Mouse (Mus musculus): ENCODE measurements at regions not wholly inside any gene's neighbourhood (a gene's known extent, or its start where the extent isn't known, plus 50 kb on each side); places are given as distances from the start of the nearest gene placed in this dataset.

DNA sequence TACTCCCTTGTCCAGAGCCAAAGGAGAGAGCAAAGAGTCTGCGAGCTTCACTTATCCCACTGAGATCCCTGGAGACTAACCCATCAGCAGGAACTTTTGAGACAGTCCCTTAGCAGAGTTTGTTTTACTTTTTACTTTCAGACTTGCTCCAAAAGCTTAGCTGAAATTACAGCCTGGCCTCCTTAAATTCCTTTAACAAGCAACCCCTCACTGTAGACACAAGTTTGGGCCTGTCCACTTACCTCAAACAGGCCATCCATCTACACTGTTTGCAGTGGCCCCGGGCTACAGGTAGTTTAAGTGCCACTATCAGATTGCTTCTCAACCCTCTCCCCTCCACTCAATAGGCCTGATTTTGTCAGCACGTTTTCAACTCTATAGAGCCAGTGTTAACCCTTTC, 291.5 kb upstream of the Tnp1 start:
- Histone ChIP-seq H3K4me1 (replicated peaks; ENCODE audit: control insufficient read depth, insufficient read depth, low read length) (no peaks in the 10 kb centered on the region; the same call in 1 of the 2 replicates), H3K27ac (ENCODE audit: low read depth, low read length) (no peak overlapping the region), H3K27me3 (ENCODE audit: control insufficient read depth, insufficient read depth, low read length) (no peaks in the 10 kb centered on the region), H3K4me2 (ENCODE audit: low read depth, low read length, severe bottlenecking) (no peak overlapping the region), H3K4me3 (ENCODE audit: low read depth, low read length) (no peak overlapping the region), H3K36me3 (ENCODE audit: control insufficient read depth, insufficient read depth, low read length) (no peaks in the 10 kb centered on the region), H3K9me3 (ENCODE audit: control insufficient read depth, low read length) (no peaks in the 10 kb centered on the region), H3K9ac (ENCODE audit: low read length) (no peak overlapping the region)
- WGBS, result 33% methylated on average over 3 of the region's 3 CpGs
- no peak for ATAC-seq (replicated peaks; ENCODE audit: low FRiP score)
- DNase-seq (ENCODE audit: low spot score), result no peak

DNA sequence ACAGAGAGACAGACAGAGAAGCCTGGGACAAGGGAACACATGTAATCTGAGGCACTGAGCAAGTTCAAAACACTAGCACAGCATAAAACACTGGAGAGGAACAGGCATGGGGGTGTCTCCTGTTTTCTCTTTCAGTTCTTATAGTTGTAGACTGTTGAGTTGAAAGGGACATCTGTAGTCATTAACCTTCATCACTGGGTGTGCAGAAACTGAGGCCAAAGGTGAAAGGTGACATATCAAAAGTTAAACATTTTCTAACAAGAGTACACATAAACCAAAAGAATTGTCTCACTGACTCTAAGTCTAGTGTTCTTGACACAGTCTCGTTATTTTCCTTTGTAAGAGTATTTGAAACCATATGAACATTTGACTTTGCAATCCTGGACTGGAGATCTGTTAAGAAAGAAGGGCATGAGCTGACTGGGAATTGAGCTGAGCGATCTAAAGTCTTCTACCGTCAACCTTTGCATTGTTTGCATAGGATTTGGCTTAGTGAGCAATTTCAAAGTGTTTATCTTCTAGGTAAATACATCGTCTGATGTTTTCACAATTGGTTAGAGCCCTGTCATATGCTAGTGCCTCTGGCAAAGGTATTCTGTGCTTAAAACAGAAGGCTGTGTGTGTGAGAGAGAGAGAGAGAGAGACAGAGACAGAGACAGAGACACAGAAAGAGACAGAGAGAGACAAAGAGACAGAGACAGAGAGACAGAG, 284.4 kb upstream of the Tnp1 start:
- Histone ChIP-seq H3K4me3 (ENCODE audit: low read depth, low read length) (no peak overlapping the region), H3K9me3 (ENCODE audit: control insufficient read depth, low read length) (no peaks in the 10 kb centered on the region), H3K4me1 (replicated peaks; ENCODE audit: control insufficient read depth, insufficient read depth, low read length) (no peaks in the 10 kb centered on the region), H3K9ac (ENCODE audit: low read length) (no peak overlapping the region), H3K27me3 (ENCODE audit: control insufficient read depth, insufficient read depth, low read length) (no peaks in the 10 kb centered on the region), H3K36me3 (ENCODE audit: control insufficient read depth, insufficient read depth, low read length) (no peaks in the 10 kb centered on the region), H3K4me2 (ENCODE audit: low read depth, low read length, severe bottlenecking) (no peak overlapping the region), H3K27ac (ENCODE audit: low read depth, low read length) (no peak overlapping the region)
- ATAC-seq (replicated peaks; ENCODE audit: low FRiP score), result no peak
- DNase-seq (ENCODE audit: low spot score), result no peak
- 73% methylated on average over 4 of the region's 4 CpGs for WGBS

DNA sequence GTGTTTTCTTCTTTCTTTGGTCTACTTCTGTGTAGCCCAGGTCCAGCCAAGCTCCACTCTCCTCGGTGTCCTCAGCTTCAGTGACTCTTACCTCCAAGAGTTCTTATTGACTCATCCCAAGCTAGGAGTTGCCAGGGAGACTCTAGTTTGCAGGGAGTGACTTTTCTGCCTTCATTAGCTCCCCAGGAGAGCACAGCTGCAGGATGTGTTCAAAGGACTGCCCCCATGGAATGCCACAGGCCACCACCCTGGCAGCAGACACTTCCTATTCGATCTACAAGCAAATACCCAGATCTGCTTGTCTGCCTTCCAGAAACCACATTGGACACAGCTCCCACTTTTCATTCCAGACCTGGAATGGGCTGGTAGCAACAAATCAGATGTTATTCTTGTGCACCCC, 269.6 kb upstream of the Tnp1 start:
- DNase-seq (ENCODE audit: low spot score) (no peak), ATAC-seq (replicated peaks; ENCODE audit: low FRiP score) (no peak)
- no peak overlapping the region for H3K9ac ChIP-seq (ENCODE audit: low read length)
- no peaks in the 10 kb centered on the region for H3K27me3 ChIP-seq (ENCODE audit: control insufficient read depth, insufficient read depth, low read length)
- H3K4me3 ChIP-seq (ENCODE audit: low read depth, low read length), result no peak overlapping the region
- 94% methylated on average over 2 of the region's 2 CpGs for WGBS
- no peaks in the 10 kb centered on the region for H3K4me1 ChIP-seq (replicated peaks; ENCODE audit: control insufficient read depth, insufficient read depth, low read length)
- no peaks in the 10 kb centered on the region for H3K36me3 ChIP-seq (ENCODE audit: control insufficient read depth, insufficient read depth, low read length)
- no peak overlapping the region for H3K4me2 ChIP-seq (ENCODE audit: low read depth, low read length, severe bottlenecking)
- no peak overlapping the region for H3K27ac ChIP-seq (ENCODE audit: low read depth, low read length)
- no peaks in the 10 kb centered on the region for H3K9me3 ChIP-seq (ENCODE audit: control insufficient read depth, low read length)

DNA sequence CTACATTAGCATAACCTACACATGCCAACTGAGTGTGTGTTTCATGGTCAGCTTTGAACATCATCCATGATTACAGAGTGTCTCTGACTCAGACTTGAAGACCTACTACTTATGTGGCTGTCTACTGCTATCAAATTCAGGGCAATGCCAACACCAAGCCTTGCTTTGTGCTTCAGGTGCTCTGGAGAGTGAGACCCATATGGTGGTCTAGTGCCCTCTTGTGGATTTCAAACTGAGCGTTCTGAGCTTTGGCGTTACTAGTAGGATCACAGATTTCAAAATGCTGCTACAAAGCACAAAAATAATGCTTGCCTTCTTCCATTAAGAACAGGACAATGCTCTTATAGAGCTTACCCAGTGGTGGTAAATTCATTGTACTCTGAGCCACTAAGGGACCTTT, 258.8 kb upstream of the Tnp1 start:
- no peaks in the 10 kb centered on the region for H3K27me3 ChIP-seq (ENCODE audit: control insufficient read depth, insufficient read depth, low read length)
- H3K36me3 ChIP-seq (ENCODE audit: control insufficient read depth, insufficient read depth, low read length), result no peaks in the 10 kb centered on the region
- ATAC-seq (replicated peaks; ENCODE audit: low FRiP score) (no peak), DNase-seq (ENCODE audit: low spot score) (no peak)
- no peak overlapping the region for H3K4me3 ChIP-seq (ENCODE audit: low read depth, low read length)
- H3K4me2 ChIP-seq (ENCODE audit: low read depth, low read length, severe bottlenecking), result no peak overlapping the region
- 31% methylated on average over 2 of the region's 2 CpGs for WGBS
- no peaks in the 10 kb centered on the region for H3K9me3 ChIP-seq (ENCODE audit: control insufficient read depth, low read length)
- peaks cover 5% of the 10 kb centered on the region; the same call in 1 of the 2 replicates for H3K4me1 ChIP-seq (replicated peaks; ENCODE audit: control insufficient read depth, insufficient read depth, low read length)
- H3K27ac ChIP-seq (ENCODE audit: low read depth, low read length), result no peak overlapping the region
- H3K9ac ChIP-seq (ENCODE audit: low read length), result no peak overlapping the region

DNA sequence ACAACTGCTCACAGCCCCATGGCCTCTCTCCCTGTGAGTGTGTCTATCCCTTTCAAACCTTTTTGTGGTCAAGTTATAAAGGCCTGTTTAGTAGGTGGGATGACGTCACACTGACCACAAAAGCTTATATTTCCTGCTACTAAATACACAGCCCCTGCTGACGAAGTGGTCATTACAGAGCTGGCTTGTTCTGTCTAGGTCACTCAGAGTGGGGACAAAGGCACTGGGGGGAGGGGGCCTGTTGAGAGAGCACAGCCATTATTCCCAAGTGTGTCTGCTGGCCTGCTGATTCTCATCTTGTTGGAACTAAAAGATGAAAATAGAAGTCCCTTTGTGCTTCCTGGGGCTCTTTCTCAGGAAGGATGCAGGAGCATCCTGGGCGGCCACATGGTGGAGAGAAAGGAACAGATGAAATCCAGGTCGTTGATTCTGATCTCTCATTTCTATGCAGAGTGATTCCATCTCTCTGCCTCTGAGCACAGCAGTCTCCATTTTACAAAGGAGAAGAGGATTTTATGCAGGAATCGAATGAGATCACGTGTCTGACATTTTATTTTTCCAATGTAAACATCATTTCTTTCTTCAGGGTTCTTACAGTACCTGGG, 255.2 kb upstream of the Tnp1 start:
- H3K27me3 ChIP-seq (ENCODE audit: control insufficient read depth, insufficient read depth, low read length), result no peaks in the 10 kb centered on the region
- WGBS, result 29% methylated on average over 6 of the region's 6 CpGs
- DNase-seq (ENCODE audit: low spot score), result peak; percentile 65
- no peaks in the 10 kb centered on the region for H3K36me3 ChIP-seq (ENCODE audit: control insufficient read depth, insufficient read depth, low read length)
- H3K4me3 ChIP-seq (ENCODE audit: low read depth, low read length), result no peak overlapping the region
- peak; percentile 91 for ATAC-seq (replicated peaks; ENCODE audit: low FRiP score)
- H3K27ac ChIP-seq (ENCODE audit: low read depth, low read length), result peak overlapping the region; percentile 67
- no peaks in the 10 kb centered on the region for H3K9me3 ChIP-seq (ENCODE audit: control insufficient read depth, low read length)
- no peak overlapping the region for H3K9ac ChIP-seq (ENCODE audit: low read length)
- H3K4me2 ChIP-seq (ENCODE audit: low read depth, low read length, severe bottlenecking), result no peak overlapping the region
- peaks cover 5% of the 10 kb centered on the region; the same call in 1 of the 2 replicates for H3K4me1 ChIP-seq (replicated peaks; ENCODE audit: control insufficient read depth, insufficient read depth, low read length)

DNA sequence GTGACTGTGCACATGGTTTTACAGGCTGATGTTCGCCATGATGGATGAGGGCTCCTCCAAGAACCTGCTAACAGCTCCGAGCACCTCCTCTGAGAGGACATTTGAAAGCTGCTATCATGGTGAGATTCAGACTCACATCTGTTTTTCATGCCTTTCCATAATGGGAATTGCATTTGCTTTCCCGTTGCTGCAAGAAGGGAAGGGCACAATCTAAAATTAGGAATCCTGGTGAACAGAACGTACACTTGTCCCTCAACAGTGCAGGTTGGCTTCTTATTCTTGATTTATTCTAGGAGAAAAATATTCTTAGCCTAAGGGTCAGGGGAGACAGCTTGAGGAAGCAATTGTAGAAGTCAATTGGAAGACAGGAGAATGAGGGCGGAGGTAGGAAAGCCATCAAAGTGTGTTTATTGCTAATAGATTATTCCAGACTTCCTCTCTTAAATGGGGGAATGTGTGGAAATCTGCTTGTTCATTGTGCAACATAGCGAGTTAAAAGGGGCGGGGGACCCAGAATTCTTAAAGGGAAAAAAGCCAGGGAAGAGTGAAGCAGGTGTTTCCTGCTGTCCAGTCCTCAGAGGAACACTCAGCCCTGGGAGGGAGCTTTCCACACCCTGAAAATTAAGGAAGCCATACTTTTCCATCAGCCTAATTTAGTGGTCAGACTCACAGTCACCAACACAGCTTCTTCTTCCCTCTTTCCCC, 253.5 kb upstream of the Tnp1 start:
- H3K27me3 ChIP-seq (ENCODE audit: control insufficient read depth, insufficient read depth, low read length), result no peaks in the 10 kb centered on the region
- H3K4me1 ChIP-seq (replicated peaks; ENCODE audit: control insufficient read depth, insufficient read depth, low read length), result peaks cover 5% of the 10 kb centered on the region; the same call in 1 of the 2 replicates
- H3K36me3 ChIP-seq (ENCODE audit: control insufficient read depth, insufficient read depth, low read length), result no peaks in the 10 kb centered on the region
- no peaks in the 10 kb centered on the region for H3K9me3 ChIP-seq (ENCODE audit: control insufficient read depth, low read length)
- 91% methylated on average over 7 of the region's 7 CpGs for WGBS
- ATAC-seq (replicated peaks; ENCODE audit: low FRiP score) (no peak), DNase-seq (ENCODE audit: low spot score) (no peak)
- no peak overlapping the region for H3K9ac ChIP-seq (ENCODE audit: low read length)
- no peak overlapping the region for H3K4me3 ChIP-seq (ENCODE audit: low read depth, low read length)
- no peak overlapping the region for H3K27ac ChIP-seq (ENCODE audit: low read depth, low read length)
- H3K4me2 ChIP-seq (ENCODE audit: low read depth, low read length, severe bottlenecking), result no peak overlapping the region

DNA sequence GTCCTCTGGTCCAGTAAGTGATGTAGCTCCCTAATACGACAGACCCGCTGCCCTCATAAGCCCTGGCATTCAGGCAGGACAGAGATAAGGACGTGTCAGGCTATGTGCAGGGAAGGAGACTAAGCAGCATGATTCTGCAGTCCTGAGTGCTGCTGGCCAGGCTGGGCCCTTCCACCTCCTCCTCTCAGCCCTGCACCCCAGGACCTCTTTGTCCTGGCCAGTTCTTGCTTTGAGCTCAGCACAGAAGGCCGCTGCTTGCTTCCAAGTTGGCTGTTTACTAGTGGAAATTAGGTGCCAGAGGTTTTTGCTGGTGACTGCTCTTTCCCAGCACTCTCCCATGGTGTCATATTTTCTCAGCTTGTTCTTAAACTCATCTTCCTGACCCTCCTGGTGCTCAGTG, 249.3 kb upstream of the Tnp1 start:
- Histone ChIP-seq H3K27ac (ENCODE audit: low read depth, low read length) (no peak overlapping the region), H3K4me1 (replicated peaks; ENCODE audit: control insufficient read depth, insufficient read depth, low read length) (no peaks in the 10 kb centered on the region)
- no peak for DNase-seq (ENCODE audit: low spot score)

DNA sequence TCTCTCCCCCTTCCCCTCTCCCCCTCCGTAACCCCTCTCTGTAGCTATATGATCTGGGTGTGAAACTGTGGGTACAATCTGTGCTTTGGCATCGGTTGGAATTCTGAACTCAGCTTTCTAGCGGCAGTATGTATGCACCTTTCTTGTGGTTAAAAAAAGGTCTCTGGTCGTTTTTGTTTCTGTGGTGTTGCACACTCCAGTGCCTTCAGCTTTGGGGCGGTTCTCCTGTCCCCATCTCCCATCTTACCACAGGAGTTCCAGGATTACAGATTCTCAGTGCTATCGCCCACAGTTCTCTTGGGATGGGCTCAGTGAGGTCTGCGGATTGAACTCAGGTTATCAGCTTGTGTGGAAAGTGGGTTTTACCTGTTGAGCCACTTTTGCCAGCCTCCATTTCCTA, 248.5 kb upstream of the Tnp1 start:
- Histone ChIP-seq H3K27ac (ENCODE audit: low read depth, low read length) (no peak overlapping the region), H3K4me3 (ENCODE audit: low read depth, low read length) (no peak overlapping the region), H3K36me3 (ENCODE audit: control insufficient read depth, insufficient read depth, low read length) (no peaks in the 10 kb centered on the region), H3K4me1 (replicated peaks; ENCODE audit: control insufficient read depth, insufficient read depth, low read length) (no peaks in the 10 kb centered on the region), H3K27me3 (ENCODE audit: control insufficient read depth, insufficient read depth, low read length) (no peaks in the 10 kb centered on the region), H3K9me3 (ENCODE audit: control insufficient read depth, low read length) (no peaks in the 10 kb centered on the region), H3K9ac (ENCODE audit: low read length) (no peak overlapping the region), H3K4me2 (ENCODE audit: low read depth, low read length, severe bottlenecking) (no peak overlapping the region)
- DNase-seq (ENCODE audit: low spot score) (no peak), ATAC-seq (replicated peaks; ENCODE audit: low FRiP score) (no peak)
- WGBS, result 80% methylated on average over 7 of the region's 7 CpGs

More for the DNA sequence above, 249.3 kb upstream of the Tnp1 start:
- H3K4me3 ChIP-seq (ENCODE audit: low read depth, low read length), result no peak overlapping the region
- H3K36me3 ChIP-seq (ENCODE audit: control insufficient read depth, insufficient read depth, low read length), result no peaks in the 10 kb centered on the region
- no peaks in the 10 kb centered on the region for H3K9me3 ChIP-seq (ENCODE audit: control insufficient read depth, low read length)
- no peak overlapping the region for H3K9ac ChIP-seq (ENCODE audit: low read length)
- no peak overlapping the region for H3K4me2 ChIP-seq (ENCODE audit: low read depth, low read length, severe bottlenecking)
- WGBS, result 53% methylated on average over 4 of the region's 4 CpGs
- no peaks in the 10 kb centered on the region for H3K27me3 ChIP-seq (ENCODE audit: control insufficient read depth, insufficient read depth, low read length)
- no peak for ATAC-seq (replicated peaks; ENCODE audit: low FRiP score)

All from forebrain, embryonic 11.5 days (tissue).